Mouse (Mus musculus): ENCODE results near the gene Ifitm6.

DNA sequence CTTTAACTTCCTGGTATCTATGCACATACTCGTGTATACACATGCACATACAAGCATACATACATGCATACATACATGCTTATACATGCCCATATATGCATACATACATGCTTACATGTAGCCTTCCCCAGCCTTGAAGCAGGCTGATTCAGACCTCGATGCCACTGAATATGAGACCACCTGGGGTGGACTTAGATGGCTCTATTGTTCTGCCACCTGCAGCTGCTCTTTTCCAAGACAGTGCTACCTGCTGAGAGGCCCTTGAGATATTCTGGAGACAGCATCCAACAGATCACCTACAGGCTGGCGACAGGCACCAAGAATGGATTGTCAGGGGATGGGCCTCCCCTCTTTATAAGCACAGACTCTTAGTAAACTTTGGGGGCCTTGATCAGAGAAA lies 12.7 kb upstream of the Ifitm6 start:
- TF ChIP-seq CTCF (IDR thresholded peaks at IDR 0.05; ENCODE audit: low read depth) = no peak
- TF ChIP-seq EP300 (IDR thresholded peaks at IDR 0.05; ENCODE audit: low read depth) = no peak

All from liver, postnatal 0 days (tissue).